In genomic region chr13:109902855-109903763, GRCm38 (mm10) we compare ENCODE assay signal across 7 mouse cellular contexts.
DNase-seq lines count a peak whose midpoint lies in the region; ATAC-seq and TF ChIP-seq lines count a peak whose summit lies in the region.

No protein-coding gene starts in this region.

- peak overlapping the region; percentile 60; the same call in 1 of the 2 replicates for H3K27ac ChIP-seq in intestine, embryonic 15.5 days
- H3K27ac ChIP-seq in limb, embryonic 11.5 days (replicated peaks; ENCODE audit: low read depth, low read length) = no peak overlapping the region; the same call in 1 of the 2 replicates
- peak overlapping the region; percentile 66 for H3K27ac ChIP-seq in midbrain, embryonic 12.5 days (replicated peaks)
- H3K27ac ChIP-seq in small intestine, adult 2 months (ENCODE audit: insufficient read depth, low read depth, low read length) = no peak overlapping the region

- H3K9ac ChIP-seq in intestine, embryonic 15.5 days = peak overlapping the region; percentile 68
- H3K9ac ChIP-seq in limb, embryonic 11.5 days (ENCODE audit: low read length) = peak overlapping the region; percentile 74
- peak overlapping the region; percentile 77 for H3K9ac ChIP-seq in midbrain, embryonic 12.5 days (replicated peaks)

- no peaks in the 10 kb centered on the region for H3K9me3 ChIP-seq in intestine, embryonic 15.5 days
- H3K9me3 ChIP-seq in limb, embryonic 11.5 days (ENCODE audit: control insufficient read depth, low read length) = no peaks in the 10 kb centered on the region
- no peaks in the 10 kb centered on the region for H3K9me3 ChIP-seq in midbrain, embryonic 12.5 days

- ATAC-seq in intestine, embryonic 15.5 days = peak; percentile 84
- peak; percentile 72; the same call in 1 of the 2 replicates for ATAC-seq in limb, embryonic 11.5 days (ENCODE audit: insufficient number of reproducible peaks, low FRiP score, low TSS enrichment, low read depth)
- peak; percentile 89 for ATAC-seq in midbrain, embryonic 12.5 days (ENCODE audit: low FRiP score, low read depth)

- H3K4me3 ChIP-seq in intestine, embryonic 15.5 days (replicated peaks) = peak overlapping the region; percentile 75
- peak overlapping the region; percentile 49 for H3K4me3 ChIP-seq in limb, embryonic 11.5 days (ENCODE audit: low read depth, low read length)
- peak overlapping the region; percentile 79 for H3K4me3 ChIP-seq in midbrain, embryonic 12.5 days
- H3K4me3 ChIP-seq in small intestine, adult 2 months (ENCODE audit: low read depth, low read length) = peak overlapping the region; percentile 73

- no peak for TF ChIP-seq POLR2A in small intestine, adult 2 months (IDR thresholded peaks at IDR 0.05; ENCODE audit: low read depth, low read length)

- peaks cover 16% of the 10 kb centered on the region for H3K4me1 ChIP-seq in intestine, embryonic 15.5 days (replicated peaks)
- H3K4me1 ChIP-seq in limb, embryonic 11.5 days (ENCODE audit: control insufficient read depth, insufficient read depth, low read length) = peaks cover 13% of the 10 kb centered on the region; the same call in 1 of the 2 replicates
- peaks cover 19% of the 10 kb centered on the region for H3K4me1 ChIP-seq in midbrain, embryonic 12.5 days
- no peaks in the 10 kb centered on the region for H3K4me1 ChIP-seq in small intestine, adult 2 months (ENCODE audit: control insufficient read depth, insufficient read depth, insufficient read length, low read length)

- DNase-seq in adrenal gland, adult 2 months = peak; percentile 81
- peak; percentile 83 for DNase-seq in embryo, embryonic 10 days (ENCODE audit: low spot score)
- peak; percentile 56 to 78 for DNase-seq in gastrocnemius, postnatal 4 days (ENCODE audit: low spot score in 2 of 2)
- DNase-seq in limb, embryonic 11.5 days (ENCODE audit: low spot score) = peak; percentile 83

- WGBS in intestine, embryonic 15.5 days = under 1% methylated on average over 88 of the region's 91 CpGs
- under 1% methylated on average over 87 of the region's 91 CpGs for WGBS in limb, embryonic 11.5 days
- WGBS in midbrain, embryonic 12.5 days = 2% methylated on average over 90 of the region's 91 CpGs
- 6% methylated on average over 90 of the region's 91 CpGs for WGBS in small intestine, adult 2 months

- 0 out of 2 replicates have a peak, but pooled peaks have one; percentile 22 for TF ChIP-seq CTCF in small intestine, adult 2 months (IDR thresholded peaks at IDR 0.05; ENCODE audit: extremely low read depth, insufficient read length, insufficient replicate concordance, low read depth, low read length)

- no peaks in the 10 kb centered on the region for H3K36me3 ChIP-seq in intestine, embryonic 15.5 days
- no peaks in the 10 kb centered on the region for H3K36me3 ChIP-seq in limb, embryonic 11.5 days (ENCODE audit: control insufficient read depth, insufficient read depth, low read length)
- no peaks in the 10 kb centered on the region for H3K36me3 ChIP-seq in midbrain, embryonic 12.5 days
- H3K36me3 ChIP-seq in small intestine, adult 2 months (ENCODE audit: control insufficient read depth, insufficient read depth, low read length) = no peaks in the 10 kb centered on the region

- no peaks in the 10 kb centered on the region for H3K27me3 ChIP-seq in intestine, embryonic 15.5 days (replicated peaks)
- no peaks in the 10 kb centered on the region for H3K27me3 ChIP-seq in limb, embryonic 11.5 days (ENCODE audit: control insufficient read depth, insufficient read depth, low read length)
- H3K27me3 ChIP-seq in midbrain, embryonic 12.5 days = peaks cover 16% of the 10 kb centered on the region
- no peaks in the 10 kb centered on the region for H3K27me3 ChIP-seq in small intestine, adult 2 months (ENCODE audit: control insufficient read depth, insufficient read depth, low read length)

- H3K4me2 ChIP-seq in intestine, embryonic 15.5 days (replicated peaks) = peak overlapping the region; percentile 96
- peak overlapping the region; percentile 91 for H3K4me2 ChIP-seq in limb, embryonic 11.5 days (ENCODE audit: low read depth, severe bottlenecking)
- peak overlapping the region; percentile 96 for H3K4me2 ChIP-seq in midbrain, embryonic 12.5 days (replicated peaks)

Comparison
In these comparisons a context has a peak if more than half of its experiments do, and no peak if none do; other contexts are left out.
1. H3K27ac ChIP-seq: peak in intestine, embryonic 15.5 days (single experiment) and midbrain, embryonic 12.5 days (single experiment); none in limb, embryonic 11.5 days (single experiment) and small intestine, adult 2 months (single experiment).
2. Peak in every context shown above with its lines, with median percentiles within 50 percentile points of each other: DNase-seq, ATAC-seq, H3K4me2 ChIP-seq, H3K4me3 ChIP-seq and H3K9ac ChIP-seq.